Mouse (Mus musculus) ES-Bruce4 (cell line): Measurements from ENCODE around the gene Cryba4. TPM values are rescaled to one million over a fixed set of nuclear protein-coding genes. Genes with fewer than 3 reads are reported as not detected.
A peak's percentile ranks its signal among the peaks of the same experiment; 100 is the strongest.

Experiments used
- H3K27ac ChIP-seq: 2 replicates; pipeline ENCODE4 v1.5.1; 2012; ENCODE audit warnings: low read length, inconsistent platforms; ENCODE audit not compliant: insufficient read depth
- H3K27me3 ChIP-seq: 2 replicates; pipeline ENCODE4 v1.6.1; 2012; ENCODE audit warnings: mild to moderate bottlenecking, low read length, inconsistent platforms; ENCODE audit not compliant: control insufficient read depth, poor library complexity, insufficient read depth, severe bottlenecking
- H3K36me3 ChIP-seq: 2 replicates; pipeline ENCODE4 v1.6.1; 2012; ENCODE audit warnings: inconsistent platforms, mild to moderate bottlenecking, low read length, moderate library complexity; ENCODE audit not compliant: control insufficient read depth, poor library complexity, insufficient read depth, severe bottlenecking
- H3K4me1 ChIP-seq: one replicate; pipeline ENCODE4 v1.8.1; 2011; ENCODE audit warnings: low read length; ENCODE audit not compliant: control insufficient read depth, insufficient read depth
- H3K4me3 ChIP-seq: 2 replicates; pipeline ENCODE4 v1.5.1; 2011; ENCODE audit warnings: low read depth, mild to moderate bottlenecking, low read length
- H3K9ac ChIP-seq: 2 replicates; pipeline ENCODE4 v1.6.1; 2012; ENCODE audit warnings: low read depth, mild to moderate bottlenecking, inconsistent platforms; ENCODE audit not compliant: poor library complexity, severe bottlenecking
- H3K9me3 ChIP-seq: replicated peaks from 2 replicates; pipeline ENCODE4 v1.6.1; 2012; ENCODE audit warnings: mild to moderate bottlenecking, low read length, inconsistent platforms; ENCODE audit not compliant: control insufficient read depth, poor library complexity, insufficient read depth, severe bottlenecking
- CTCF ChIP-seq: IDR thresholded peaks from one replicate; pipeline ENCODE4 v1.8.1; 2011; ENCODE audit warnings: low read depth, low read length
- EP300 ChIP-seq: IDR thresholded peaks from 2 replicates; pipeline ENCODE4 v1.6.1; 2011; ENCODE audit warnings: low read depth, low read length; ENCODE audit not compliant: insufficient read depth
- POLR2A ChIP-seq: IDR thresholded peaks from one replicate; pipeline ENCODE4 v1.8.1; 2011; ENCODE audit warnings: low read length; ENCODE audit not compliant: insufficient read depth
- polyA plus RNA-seq: library from polyadenylated mRNA; stranded (reverse); fragments of >200 nt; gene quantifications from 2 replicates; pipeline ENCODE4 v1.2.4, GENCODE M21; 2011; ENCODE audit warnings: low read depth; ENCODE audit not compliant: missing spikeins, insufficient read depth, insufficient read length

The Cryba4 gene
- polyA plus RNA-seq, 1 experiment = not detected

DNA sequence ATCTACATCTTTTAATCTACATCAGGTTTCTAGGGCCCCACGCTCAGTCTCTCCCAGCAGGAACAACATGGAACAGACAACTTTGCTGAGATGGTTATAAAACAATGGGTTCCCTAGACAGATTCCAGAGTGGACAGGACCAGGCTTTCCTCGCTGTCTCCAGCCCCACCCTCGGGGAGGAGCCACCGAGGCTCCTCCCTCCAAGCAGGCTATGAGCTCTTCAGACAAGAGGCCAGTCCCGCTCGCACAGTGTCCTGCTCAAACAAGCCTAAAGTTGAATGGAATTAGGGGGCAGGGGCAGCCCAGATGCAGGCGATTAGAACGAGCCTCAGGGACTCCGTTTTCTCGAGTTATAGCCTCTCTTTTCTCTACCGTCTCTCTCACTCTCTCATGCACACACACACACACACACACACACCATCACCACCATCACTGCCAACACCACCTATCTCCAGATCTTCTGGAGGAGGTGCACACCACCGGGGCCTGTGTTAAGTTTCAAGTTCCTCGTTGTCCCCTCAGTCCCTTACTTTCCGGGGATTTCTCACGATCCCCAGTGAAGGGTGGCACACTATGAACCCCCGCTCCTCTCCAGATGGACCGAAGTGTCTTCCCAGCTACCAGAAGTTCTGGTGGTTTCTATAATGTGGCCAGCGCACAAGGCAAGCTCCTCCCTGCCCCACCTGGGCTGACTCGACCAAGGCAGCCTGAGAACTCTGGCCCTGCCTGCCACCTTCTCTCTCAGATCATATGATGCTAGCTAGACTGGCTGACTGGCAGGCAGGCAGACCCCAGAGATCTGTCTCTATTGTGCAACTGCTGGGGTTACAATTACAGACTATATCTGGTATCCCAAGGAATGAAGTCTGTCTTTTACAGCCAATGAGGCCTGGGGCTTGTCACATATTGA lies 38.7 kb downstream of the Cryba4 start:
- Histone ChIP-seq H3K36me3 (no peaks in the 10 kb centered on the region), H3K9me3 (no peaks in the 10 kb centered on the region), H3K27me3 (no peaks in the 10 kb centered on the region), H3K27ac (no peak overlapping the region), H3K4me1 (no peaks in the 10 kb centered on the region), H3K4me3 (no peak overlapping the region), H3K9ac (no peak overlapping the region)
- TF ChIP-seq EP300 = no peak
- no peak for TF ChIP-seq POLR2A
- TF ChIP-seq CTCF = no peak

DNA sequence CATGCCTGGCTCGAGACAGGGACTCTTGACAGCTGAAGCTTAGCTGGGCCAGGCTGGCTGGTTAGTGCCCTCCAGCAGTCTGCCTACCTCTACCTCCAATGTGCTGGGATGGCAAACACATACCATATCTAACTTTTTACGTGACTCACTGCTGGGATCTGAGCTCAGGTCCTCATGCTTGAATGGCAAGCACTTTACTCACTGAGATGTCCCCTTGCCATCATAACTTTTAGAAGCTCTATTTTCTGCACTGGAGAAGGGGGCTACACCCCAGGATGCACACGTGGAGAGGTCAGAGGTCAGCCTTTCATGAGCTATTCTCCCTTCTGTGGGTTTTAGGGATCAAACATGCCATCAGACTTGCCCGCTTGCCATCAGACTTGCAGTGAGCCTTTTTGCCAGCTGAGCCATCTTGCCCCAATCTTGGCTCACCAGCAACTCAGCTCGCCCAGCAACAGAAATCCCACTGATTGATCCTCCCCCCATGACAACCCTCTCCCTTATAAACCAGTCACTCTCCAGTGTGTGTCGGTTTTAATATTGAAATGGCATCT lies 39.5 kb downstream of the Cryba4 start:
- no peak overlapping the region for H3K9ac ChIP-seq
- H3K4me3 ChIP-seq = no peak overlapping the region
- TF ChIP-seq EP300 (no peak), POLR2A (no peak)
- H3K27me3 ChIP-seq = no peaks in the 10 kb centered on the region
- H3K4me1 ChIP-seq = peaks cover 2% of the 10 kb centered on the region
- H3K36me3 ChIP-seq = no peaks in the 10 kb centered on the region
- no peak overlapping the region for H3K27ac ChIP-seq
- no peaks in the 10 kb centered on the region for H3K9me3 ChIP-seq

DNA sequence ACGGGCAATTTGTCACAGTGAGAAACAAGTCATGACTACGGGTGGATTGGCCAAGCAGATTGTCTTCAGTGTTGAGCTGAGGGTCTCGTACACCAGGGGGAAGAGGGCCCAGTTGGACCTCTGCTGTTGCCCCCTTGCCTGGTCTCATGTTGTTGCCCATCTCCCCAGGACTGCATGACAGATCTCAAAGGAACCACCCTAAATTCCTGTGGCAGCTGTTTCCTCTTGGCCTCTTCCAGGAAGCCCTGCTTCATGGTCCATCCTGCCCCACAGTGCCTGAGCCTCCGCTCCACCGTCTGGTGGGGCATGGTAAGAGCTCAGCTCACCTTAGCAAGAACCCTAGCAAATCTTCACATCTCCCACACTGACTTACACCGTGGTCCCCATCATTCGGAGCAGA lies 40.4 kb downstream of the Cryba4 start:
- Histone ChIP-seq H3K27me3 (no peaks in the 10 kb centered on the region), H3K9ac (no peak overlapping the region), H3K4me3 (no peak overlapping the region), H3K4me1 (peaks cover 5% of the 10 kb centered on the region), H3K27ac (no peak overlapping the region), H3K9me3 (no peaks in the 10 kb centered on the region), H3K36me3 (no peaks in the 10 kb centered on the region)
- TF ChIP-seq EP300 (no peak), CTCF (no peak), POLR2A (no peak)

DNA sequence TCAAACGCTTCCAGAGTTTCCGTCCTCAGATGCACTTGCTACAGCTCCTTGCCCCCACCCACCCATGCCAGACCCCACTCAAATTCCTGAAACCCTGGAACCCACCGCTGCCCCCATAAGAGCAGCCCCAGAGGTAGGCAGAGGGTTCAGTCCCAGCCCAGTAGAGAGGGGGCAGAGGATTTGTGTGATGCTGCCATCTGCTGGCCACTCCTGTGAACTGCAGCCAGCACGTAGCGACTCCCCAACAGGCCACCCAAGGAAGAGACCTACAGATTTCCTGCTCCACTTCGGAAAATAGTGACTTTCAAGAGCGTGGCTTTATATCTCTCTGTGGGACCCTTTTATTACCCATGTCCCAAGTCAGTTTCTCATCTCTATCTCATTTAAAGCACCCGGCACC lies 42.2 kb downstream of the Cryba4 start:
- Histone ChIP-seq H3K4me3 (no peak overlapping the region), H3K9me3 (no peaks in the 10 kb centered on the region), H3K27me3 (no peaks in the 10 kb centered on the region), H3K27ac (no peak overlapping the region), H3K36me3 (no peaks in the 10 kb centered on the region), H3K9ac (no peak overlapping the region), H3K4me1 (peaks cover 5% of the 10 kb centered on the region)
- no peak for TF ChIP-seq POLR2A
- TF ChIP-seq CTCF = peak; percentile 97

DNA sequence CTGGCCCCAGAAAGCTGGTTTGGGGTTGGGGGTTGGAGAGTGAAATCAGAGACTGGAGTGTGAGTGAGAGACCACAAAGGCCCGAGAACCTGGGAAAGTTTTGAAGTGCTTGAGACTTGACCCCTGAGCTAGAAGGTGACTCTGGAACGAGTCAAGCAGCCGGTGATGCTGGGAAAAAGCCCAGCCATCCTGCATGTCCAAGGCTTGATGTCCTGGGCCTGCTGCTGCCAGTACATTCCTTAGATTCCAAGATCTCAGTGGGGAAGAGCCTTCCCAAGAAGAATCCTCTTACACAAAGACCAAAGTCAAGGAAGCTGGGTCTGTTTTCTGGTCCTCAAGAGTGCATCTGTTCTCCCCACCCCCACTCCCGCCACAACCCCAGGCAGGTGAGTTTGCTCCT lies 44.0 kb downstream of the Cryba4 start:
- H3K36me3 ChIP-seq = no peaks in the 10 kb centered on the region
- no peaks in the 10 kb centered on the region for H3K9me3 ChIP-seq
- H3K4me3 ChIP-seq = no peak overlapping the region
- peaks cover 5% of the 10 kb centered on the region for H3K4me1 ChIP-seq
- H3K27ac ChIP-seq = no peak overlapping the region; the same call in 1 of the 2 replicates
- no peaks in the 10 kb centered on the region for H3K27me3 ChIP-seq
- TF ChIP-seq EP300 (peak; percentile 48; the same call in 1 of the 2 replicates), POLR2A (no peak), CTCF (no peak)
- no peak overlapping the region for H3K9ac ChIP-seq
